Mouse (Mus musculus): ENCODE data around the gene Spdye4b.

GRCm38 (mm10) chr5:143179179-143179578, 1.6 kb upstream of the Spdye4b start:
- TF ChIP-seq CTCF (IDR thresholded peaks at IDR 0.05; ENCODE audit: low read depth, low read length) = no peak
- no peak for TF ChIP-seq POLR2A (IDR thresholded peaks at IDR 0.05; ENCODE audit: extremely low read depth, insufficient read depth, low read length)
